Mouse (Mus musculus) layer of hippocampus, postnatal 14 days (tissue): Measurements from ENCODE around the gene Fam117a. TPM values are rescaled to one million over a fixed set of nuclear protein-coding genes. Genes with fewer than 3 reads are reported as not detected.
"Not testable (repeated sequence)": the region's sequence is repeated elsewhere in the genome, so short reads cannot be mapped to it uniquely, and the experiment has no call there.

Experiments
- DNase-seq, 2 experiments: peaks; one replicate each; pipeline ENCODE4 v3.0.0; 2021 to 2022; ENCODE audit warnings: low spot score in 2 of 2, mixed read lengths in 1 of 2
- total RNA-seq, 2 experiments: library from RNA; stranded (reverse); gene quantifications; 2 replicates each; pipeline ENCODE4 v1.2.3; 2021

The Fam117a gene
- total RNA-seq, 2 experiments from 2014 or later, result 3.0 to 3.8 TPM

DNA sequence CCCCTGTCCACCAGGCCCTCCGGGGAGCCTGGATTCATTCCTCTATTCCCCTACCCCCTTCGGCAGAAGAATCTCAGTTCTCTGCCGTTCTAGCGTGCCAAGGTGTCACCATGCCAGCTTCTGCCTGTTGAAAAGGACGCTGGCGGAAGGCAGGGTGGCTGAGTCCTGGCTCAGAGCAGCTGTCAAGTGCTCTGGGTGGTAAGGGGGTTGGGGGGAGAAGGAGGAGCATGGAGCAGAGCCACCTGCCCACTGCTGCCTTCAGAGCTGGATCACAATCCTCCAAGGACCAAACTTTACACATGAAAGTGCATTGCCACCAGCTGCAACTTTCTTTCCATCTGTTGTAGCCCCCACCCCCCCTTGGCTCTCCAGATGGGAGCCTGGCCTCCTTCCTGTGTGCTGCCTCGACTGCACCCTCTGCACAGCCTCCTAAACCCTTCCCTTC lies 55.4 kb downstream of the Fam117a start:
- peak; percentile 67 to 88 for DNase-seq

DNA sequence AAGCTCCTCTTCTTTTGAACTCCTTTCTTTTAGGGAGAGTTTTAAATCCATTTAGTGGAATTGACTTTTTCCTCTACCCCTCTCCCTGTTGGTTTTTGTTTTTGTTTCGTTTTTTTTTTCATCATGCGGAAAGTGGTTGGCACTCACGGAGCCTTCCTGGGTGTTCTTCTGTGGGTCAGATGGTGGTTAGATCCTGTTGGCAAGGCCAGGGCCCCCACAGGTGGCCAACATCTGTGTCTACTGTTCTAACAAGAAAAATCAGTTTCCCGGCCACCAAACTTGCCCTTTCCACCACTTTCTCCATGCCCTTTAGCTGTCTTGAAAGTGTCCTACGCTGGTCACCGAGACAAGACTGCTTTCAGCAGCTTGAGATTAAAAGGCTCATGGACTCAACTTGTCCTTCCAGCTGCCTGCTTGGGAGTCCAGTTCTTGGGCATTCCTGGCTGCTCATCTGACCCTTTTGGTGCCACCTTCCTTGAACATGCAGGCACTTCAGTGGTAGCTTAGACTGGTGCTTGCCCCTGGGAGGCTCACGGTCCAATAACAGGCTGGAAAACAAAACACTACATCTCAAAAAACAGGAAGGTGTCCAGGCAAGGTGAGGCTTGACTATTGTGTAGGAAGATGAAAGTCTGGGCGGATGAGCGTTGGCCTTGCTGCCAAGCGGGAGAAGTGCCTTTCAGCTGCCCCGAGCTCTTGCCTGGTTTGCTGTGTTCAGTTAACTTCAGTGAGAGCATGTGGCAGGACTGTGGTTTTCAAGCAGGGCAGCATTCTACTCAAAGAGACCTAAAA lies 56.1 kb downstream of the Fam117a start:
- no peak for DNase-seq

DNA sequence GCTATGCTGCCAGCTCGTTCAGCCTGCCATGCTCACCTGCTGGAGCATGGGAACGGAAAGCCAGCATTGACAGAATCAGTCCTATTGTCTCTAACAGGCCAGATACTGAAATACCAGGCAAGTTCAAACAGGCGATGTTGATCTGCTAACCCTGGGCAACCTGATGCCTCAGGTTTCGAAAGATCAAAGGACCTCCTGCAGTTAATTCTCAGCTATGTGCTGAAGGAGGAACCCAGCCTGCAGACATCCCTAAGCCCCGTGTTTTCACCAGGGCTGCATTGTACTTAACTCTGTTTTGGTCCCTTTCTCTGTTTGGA lies 56.6 kb downstream of the Fam117a start:
- DNase-seq, result no peak

DNA sequence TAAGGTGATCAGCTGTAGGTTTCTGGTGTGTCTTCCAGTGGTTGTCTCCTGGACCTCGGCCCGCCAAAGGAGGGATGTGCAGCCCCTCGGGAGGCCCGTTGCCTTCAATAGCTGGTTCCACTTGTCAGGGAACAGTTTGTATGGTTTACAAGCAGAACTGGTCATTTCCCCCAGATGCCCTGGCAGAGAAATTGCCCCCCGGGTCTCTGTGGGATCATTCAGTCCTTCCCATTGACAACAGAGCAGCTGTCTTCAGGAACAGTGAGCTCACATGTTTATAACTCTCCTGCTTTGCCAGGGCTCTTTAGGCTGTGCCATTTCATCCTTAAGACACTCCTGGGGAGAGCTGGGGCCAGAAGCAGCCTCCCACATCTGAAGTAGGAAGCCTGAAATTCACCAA lies 57.3 kb downstream of the Fam117a start:
- DNase-seq, result no peak

DNA sequence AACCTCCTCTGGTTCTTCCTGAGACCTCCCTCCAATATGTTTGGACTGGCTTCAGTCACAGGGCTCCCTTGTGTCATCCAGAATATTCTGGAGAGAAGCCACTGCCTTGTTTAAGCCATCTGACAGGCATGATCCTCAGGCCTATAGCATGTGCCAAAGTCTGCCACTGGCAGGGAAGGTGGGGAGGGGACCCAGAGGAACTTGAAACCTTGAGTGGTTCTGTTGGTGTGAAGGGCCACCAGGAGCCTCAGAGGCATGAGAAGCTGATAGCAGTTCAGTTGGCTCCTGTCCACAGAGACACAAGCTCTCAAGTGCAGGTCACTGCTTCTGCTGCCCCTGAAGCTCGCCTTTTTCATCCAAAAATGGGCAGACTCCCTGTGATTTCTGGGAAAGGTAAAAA lies 59.7 kb downstream of the Fam117a start:
- DNase-seq, result no peak

DNA sequence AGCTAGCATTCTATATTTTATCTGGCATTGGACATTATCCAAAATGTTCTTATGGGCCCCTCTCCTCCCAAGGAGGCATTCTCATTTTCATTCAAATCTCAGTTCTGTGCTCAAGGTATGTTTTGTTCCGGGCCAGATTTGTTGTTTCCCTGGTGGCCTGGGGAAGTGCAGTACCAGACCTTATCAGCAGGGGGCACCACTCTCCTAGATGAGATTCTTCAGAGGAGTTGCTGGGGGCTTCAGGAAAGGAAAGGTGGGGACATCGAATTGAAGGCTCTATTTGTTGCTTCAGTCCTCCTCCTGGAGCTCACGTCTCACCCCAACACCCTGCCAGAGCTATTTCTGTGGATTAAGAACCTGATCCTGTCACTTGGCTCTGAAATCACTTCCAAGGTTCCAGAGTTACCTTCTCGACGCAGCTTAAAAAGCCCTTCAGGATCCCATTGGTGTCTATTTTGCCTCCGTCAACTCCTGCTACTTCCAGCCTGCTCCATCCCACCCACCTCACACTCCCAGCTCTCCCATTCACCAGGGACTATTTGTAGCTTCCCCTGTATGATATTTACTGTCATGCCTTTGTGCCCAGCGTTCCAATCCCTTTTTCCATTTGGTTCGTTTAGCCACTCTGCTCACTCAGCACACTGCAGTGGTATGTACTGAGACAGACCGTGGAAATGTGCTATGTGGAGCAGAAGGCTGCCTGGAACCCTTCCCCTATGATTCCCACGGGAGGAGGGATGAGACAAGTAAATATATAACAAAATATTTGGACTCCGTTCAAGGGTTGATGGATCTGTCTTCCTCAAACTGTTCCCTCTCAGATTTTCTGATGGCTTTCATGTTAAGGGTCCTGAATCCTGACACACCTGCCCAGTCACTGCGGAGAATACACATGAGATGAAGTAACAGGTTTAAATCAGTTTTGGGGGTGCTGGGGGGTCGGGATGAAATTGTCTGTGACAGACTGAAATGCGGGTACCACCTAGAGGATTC lies 61.3 kb downstream of the Fam117a start:
- peak; percentile 70 to 81 for DNase-seq

DNA sequence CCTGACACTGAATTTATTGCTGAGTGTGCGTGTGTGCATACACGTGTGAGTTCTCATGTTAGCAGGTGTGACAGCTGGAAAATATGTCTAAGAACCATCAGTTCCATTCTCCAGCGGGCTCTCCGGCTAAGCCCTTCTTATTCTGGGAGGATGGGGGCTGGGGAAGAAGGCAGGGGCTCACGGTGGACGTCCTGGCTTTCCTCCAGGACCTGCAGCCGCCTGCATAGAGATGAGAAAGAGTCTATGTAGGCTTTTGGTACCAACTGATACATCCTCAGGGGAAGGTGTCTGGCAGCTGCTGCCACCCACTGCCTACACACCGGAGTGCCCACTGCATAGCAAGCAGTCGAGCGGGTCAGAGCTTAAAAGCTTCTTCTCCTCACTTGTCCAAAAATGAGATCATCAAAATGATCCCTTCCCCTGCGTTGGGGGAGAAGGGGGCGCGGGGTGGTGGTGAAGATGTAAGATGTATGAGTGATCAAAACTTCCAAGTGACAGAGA lies 62.8 kb downstream of the Fam117a start:
- DNase-seq, result no peak

DNA sequence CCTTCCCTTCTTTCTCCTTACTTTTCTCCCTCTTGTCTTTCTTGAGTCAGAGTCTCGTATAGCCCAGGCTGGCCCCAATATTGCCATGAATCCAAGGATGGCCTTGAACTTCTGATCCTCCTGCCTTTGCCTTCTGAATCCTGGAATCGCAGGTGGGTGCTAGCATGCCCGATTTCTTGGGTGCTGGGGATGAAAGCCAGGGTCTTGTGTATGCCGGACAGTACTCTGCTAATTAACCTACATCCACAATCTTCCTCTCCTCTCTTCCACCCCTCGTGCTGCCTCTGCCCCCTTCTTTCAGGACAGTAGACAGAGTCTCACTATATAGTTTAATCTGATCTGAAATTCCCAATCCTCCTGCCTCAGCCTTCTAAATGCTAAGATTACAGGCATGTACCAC lies 64.8 kb downstream of the Fam117a start:
- no peak for DNase-seq

DNA sequence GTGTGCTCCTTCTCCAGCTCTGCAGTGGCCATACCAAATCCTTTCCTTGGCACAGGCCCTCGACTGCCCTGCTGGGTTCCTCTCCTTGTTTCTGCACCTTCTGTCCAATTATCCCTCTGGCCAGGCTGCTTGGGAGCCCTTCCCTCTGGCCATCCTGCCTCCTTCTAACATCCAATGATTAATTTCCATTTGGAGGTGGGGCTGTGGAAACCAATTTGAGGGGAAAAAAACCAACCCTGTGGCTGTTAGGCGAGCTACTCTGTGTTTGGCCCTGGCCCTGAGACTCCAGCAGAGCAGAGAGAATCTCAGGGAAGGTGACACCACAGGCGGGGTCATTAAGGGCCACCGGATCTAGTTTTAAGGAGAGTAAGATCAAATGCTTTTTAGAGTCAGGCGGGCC lies 65.4 kb downstream of the Fam117a start:
- DNase-seq, result no peak

DNA sequence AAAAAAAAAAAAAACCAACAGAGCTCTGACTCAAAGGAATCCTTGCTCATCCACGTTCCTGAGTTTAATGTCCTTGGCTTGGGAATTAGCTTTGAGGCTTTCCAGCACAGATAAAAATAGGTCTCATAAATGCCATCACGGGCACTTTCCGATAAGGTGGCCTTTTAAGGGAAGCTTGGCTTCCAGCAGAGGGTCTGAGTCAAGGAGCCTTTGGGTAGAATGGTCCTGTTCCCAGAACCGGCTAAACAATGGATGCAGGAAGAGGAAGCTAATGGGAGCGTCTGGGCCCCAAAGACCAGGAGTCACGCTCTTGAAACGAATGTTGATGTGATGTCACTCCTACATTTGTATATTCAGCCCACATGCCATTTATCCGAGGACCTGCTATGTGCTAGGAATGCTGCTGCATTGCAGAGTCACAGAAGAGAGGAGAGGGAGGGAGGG lies 65.9 kb downstream of the Fam117a start:
- DNase-seq, result no peak

DNA sequence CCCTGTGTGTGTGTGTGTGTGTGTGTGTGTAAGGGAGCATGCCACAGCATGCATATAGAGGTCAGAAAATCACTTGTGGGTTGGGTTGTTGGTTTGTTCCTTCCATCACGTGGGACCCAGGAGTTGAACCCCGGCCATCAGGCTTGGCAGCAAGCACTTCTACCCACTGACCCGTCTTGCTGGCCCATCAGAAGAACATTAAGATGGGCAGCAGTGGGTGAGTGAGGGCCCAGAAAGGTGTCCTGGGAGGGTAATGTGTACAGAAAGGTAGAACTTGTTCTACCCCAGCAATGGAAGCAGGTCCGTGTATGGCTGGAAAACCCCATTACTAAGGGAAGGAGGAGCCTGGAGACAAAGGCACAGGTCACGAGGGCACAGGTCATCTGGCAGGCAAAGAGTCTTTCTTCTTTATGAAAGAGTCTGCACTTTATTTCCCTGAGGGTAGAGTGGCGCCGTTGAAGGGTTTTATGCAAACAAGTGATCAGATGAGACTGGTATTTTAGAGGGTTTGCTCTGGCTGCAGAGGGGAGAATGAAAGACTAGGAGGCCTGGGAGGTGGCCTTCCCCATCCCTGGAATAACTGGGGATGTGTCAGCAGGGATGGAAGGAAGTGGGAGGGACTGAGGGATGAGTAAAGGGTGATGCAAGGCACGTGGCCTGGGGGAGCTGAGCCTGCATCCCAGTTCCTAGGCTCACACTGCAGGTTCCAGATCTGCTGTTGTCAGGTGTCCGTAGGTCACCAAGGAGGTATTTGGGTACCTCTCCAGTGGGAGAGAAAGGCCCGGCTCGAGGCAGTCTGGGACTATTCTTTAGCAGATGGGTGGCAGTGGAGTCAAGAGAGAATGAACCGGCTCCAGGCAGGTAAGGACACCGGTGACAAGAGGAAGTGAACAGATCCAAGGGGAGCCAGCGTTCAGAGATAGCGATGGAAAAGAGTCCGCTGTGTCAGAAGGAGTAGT lies 66.8 kb downstream of the Fam117a start:
- no peak for DNase-seq

DNA sequence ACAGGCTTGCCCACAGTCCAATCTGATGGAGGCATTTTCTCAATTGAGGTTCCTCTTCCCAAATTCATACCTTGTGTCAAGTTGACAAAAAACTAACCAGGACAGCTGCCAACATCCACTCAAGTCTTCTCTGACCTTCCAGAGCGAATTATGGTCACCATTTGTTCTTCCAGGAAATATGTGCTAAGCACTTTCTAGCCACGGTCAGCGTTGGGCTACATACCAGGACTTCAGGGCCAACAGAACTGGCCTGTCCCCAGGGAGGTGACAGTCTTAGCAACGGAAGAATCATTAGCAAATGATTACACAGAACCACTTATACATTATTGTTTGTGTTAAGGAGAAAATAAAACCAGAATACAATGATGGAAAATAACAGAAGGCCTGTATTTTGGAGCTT lies 69.0 kb downstream of the Fam117a start:
- no peak for DNase-seq

DNA sequence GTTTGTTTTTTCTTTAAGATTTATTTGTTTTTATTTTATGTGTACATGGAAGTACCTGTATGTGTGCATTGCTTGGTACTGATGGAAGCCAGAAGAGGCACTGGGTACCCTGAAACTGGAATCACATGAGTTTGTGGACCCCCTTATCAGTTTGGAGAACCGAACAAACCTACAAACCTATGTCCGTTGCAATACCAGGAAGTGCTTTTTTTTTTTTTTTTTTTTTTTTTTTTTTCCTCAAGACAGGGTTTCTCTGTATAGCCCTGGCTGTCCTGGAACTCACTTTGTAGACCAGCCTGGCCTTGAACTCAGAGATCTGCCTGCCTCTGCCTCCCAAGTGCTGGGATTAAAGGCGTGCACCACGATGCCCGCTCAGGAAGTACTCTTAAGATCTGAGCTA lies 69.6 kb downstream of the Fam117a start:
- DNase-seq, result not testable (repeated sequence)

DNA sequence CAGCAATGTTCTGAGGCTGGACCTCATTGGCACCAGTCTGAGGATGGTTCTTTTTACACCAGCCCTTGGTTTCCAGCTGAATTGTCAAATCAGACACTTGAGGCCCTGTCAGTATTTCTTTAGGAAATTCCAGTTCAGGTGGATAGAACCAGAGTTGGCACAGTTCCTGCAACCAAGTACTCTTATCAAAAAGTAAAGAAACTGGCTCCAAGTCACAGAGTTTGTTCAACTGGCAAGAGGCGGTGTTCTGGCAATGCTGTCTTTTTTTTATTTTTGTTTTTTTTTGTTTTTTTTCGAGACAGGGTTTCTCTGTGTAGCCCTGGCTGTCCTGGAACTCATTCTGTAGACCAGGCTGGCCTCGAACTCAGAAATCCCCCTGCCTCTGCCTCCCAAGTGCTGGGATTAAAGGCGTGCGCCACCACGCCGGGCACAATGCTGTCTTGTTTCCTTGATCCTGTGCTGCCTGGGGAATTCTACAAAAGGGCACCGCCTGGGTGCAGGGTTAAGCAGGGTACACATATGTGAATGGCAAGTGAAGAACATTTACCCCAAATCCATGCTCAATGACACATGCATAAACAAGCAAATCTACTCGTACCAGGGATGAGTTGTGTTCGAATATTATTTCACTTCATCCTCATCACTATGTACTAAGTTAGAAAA lies 72.8 kb downstream of the Fam117a start:
- DNase-seq, result no peak

DNA sequence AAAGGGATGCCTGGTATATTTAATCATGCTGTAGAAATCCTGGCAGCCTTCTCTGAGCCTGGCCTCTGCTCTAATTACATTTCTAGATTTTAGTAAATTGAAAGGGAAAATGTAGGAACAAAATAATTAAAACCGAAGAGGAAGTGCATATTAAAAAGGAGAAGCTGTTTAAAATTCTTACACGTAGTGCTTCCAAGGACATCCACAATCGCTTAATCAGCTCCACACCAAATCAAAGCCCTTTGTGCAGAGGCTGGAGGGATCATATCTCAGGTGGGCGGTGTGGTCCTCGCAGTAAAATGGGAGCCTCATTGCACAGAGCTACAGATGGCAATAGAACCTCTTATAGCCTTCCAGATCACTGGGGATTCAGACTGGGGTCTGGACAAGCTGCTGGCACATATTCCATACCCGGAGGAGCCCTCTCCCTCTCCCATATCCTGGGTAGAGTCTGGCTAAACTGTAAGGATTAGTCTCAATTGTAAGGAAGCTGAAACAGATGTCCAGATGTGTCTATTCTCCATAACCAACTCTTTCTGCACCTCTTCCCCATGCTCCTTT lies 74.7 kb downstream of the Fam117a start:
- no peak for DNase-seq

DNA sequence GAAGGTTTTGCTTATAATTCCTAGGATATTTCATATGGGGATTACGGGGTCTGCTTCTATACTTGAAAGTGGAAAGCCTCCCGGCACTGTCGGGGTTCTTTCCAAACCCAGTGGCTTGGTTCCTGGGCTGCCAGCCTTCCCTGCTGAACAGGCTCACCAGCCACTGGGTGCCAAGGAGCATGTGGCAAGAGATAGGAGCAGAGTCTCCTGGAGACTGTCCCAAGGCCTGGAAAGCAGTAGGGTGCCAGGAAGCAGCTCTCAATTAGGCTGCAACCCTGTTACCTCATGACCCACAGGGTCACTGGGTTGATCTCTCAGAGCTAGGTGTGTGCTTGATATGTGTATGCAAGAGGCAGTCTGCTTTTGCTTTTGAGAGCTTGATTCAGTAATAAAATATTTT lies 75.8 kb downstream of the Fam117a start:
- DNase-seq, result no peak

DNA sequence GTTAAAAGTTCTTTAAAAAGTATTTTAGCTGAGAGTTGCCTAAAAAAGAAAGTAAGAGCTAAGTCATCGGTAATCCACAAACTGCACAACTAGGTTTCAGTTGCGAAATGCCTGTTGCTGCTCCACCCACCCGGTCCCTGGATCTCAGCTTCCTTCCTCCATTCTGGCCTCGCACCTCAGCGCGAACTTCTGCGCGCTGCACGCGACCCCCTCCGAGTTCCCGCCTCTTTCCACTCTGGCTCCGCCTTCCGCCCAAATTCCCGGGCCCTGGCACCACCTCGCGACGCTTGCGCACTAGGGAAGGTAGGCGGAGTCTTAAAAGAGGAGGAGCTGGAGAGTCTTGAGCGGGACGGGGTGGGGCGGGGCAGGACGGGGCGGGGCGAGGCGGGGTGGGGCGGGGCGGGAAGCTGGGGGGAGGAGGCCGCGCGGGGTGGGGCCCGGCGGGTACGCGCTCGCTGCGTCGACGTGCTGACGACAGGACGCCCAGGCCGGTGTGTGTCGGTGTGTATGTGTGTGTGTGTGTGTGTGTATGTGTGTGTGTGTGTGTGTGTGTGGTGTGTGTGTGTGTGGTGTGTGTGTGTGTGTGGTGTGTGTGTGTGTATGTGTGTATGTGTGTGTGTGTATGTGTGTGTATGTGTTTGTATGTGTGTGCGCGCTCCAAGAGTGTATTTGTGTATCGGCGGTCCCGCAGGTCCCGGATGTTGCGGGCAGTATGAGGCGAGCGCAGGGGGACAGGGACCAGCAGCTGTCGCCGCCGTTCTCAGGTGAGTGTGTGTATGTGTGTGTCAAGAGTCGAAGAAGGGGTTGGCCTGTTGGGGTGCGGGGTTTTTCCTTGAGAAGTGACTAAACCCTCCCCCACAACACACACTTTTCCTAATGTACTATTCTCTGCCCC lies 77.1 kb downstream of the Fam117a start, which contains the start of gene Spop:
Spop (plus strand) TSS at position 440 of the 895 bp plus-strand sequence.
- DNase-seq, result peak; percentile 84 to 87

DNA sequence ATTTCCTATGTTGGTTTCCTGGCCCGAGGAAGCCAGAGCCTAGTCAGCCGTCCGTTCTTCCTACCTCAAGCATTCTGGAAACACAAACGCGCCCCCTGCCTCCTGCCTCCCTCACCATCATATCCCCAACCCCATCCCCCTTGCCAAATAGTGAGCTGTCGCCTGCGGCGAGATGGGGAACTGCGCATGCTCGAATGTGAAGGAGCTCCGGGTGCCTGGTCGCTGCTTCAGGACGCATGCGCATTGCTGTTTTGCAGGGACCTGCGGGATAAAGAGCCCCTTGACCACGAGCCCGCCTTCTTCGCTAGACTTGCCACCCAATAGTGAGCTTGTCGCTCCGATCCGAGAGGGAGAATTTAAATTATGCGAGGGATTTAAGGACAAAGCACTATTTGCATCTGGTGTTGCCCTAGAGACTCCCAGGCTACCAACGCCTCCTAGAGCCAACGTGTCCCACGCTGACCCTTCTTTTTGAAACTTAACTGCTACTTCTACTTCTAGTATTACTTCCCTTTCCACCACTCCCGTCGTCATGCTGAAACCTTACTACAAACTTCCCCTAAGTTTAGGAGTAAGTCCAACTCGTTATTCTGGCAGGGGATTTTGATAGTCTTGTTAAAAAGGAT lies 77.8 kb downstream of the Fam117a start:
- DNase-seq, result peak; percentile 97 to 98
